Mouse (Mus musculus) brain, embryonic 18.5 days (tissue): ENCODE data around the gene Trim45.
A peak's percentile ranks its signal among the peaks of the same experiment; 100 is the strongest.

Experiments used
- DNase-seq: peaks from one replicate; pipeline ENCODE4 v3.0.0-alpha.2; 2012; ENCODE audit warnings: low read depth, low spot score

Gene Trim45

GRCm38 (mm10) chr3:100921825-100922505, at the start of gene Trim45:
Gene Trim45, plus strand, starts transcription at chr3:100922202.
- DNase-seq: peak; percentile 99

- DNase-seq: no peak
Measured at GRCm38 (mm10) chr3:100877057-100877456, 44.9 kb upstream of the Trim45 start.

- DNase-seq: no peak
Measured at GRCm38 (mm10) chr3:100881403-100881802, 40.6 kb upstream of the Trim45 start.

GRCm38 (mm10) chr3:100881843-100882634, 40.0 kb upstream of the Trim45 start:
- DNase-seq: no peak

- DNase-seq: no peak
Measured at GRCm38 (mm10) chr3:100889234-100889633, 32.8 kb upstream of the Trim45 start.

- no peak for DNase-seq
Measured at GRCm38 (mm10) chr3:100890406-100890805, 31.6 kb upstream of the Trim45 start.

- no peak for DNase-seq
Measured at GRCm38 (mm10) chr3:100892383-100893335, 29.3 kb upstream of the Trim45 start.

- DNase-seq: no peak
Measured at GRCm38 (mm10) chr3:100895500-100895899, 26.5 kb upstream of the Trim45 start.

- DNase-seq: no peak
Measured at GRCm38 (mm10) chr3:100906128-100906527, 15.9 kb upstream of the Trim45 start.

GRCm38 (mm10) chr3:100906916-100907315, 15.1 kb upstream of the Trim45 start:
- DNase-seq: no peak

GRCm38 (mm10) chr3:100908594-100908993, 13.4 kb upstream of the Trim45 start:
- no peak for DNase-seq

GRCm38 (mm10) chr3:100910621-100911020, 11.4 kb upstream of the Trim45 start:
- no peak for DNase-seq

- DNase-seq: no peak
Measured at GRCm38 (mm10) chr3:100911026-100911425, 11.0 kb upstream of the Trim45 start.

- DNase-seq: no peak
Measured at GRCm38 (mm10) chr3:100911498-100912213, 10.3 kb upstream of the Trim45 start.

- DNase-seq: no peak
Measured at GRCm38 (mm10) chr3:100916844-100917243, 5.2 kb upstream of the Trim45 start.

- no peak for DNase-seq
Measured at GRCm38 (mm10) chr3:100920611-100921140, 1.3 kb upstream of the Trim45 start.

GRCm38 (mm10) chr3:100922506-100923375, 739 bp downstream of the Trim45 start:
- DNase-seq: no peak

- DNase-seq: no peak
Measured at GRCm38 (mm10) chr3:100924065-100924732, 2.2 kb downstream of the Trim45 start.

- DNase-seq: no peak
Measured at GRCm38 (mm10) chr3:100925176-100925575, 3.2 kb downstream of the Trim45 start.
